Mouse (Mus musculus) stomach, embryonic 16.5 days (tissue): Measurements from ENCODE around the gene Clic5. TPM values are rescaled to one million over a fixed set of nuclear protein-coding genes. Genes with fewer than 3 reads are reported as not detected.

Experiments
- ATAC-seq: fragments of 200-750 bp; cut with Nextera tagmentation; 2 replicates; pipeline ENCODE4 v1.8.0; 2017; ENCODE audit warnings: moderate number of reproducible peaks, moderate TSS enrichment; ENCODE audit not compliant: insufficient read depth, low FRiP score
- H3K27ac ChIP-seq: fragments of 300-500 bp; sonication (generic); 2 replicates; pipeline ENCODE4 v1.5.1; 2014; ENCODE audit warnings: low read length
- H3K27me3 ChIP-seq: fragments of 300-500 bp; sonication (generic); 2 replicates; pipeline ENCODE4 v1.6.1; 2014; ENCODE audit warnings: low read length, control low read depth, mixed read lengths; ENCODE audit not compliant: control insufficient read depth, insufficient read depth
- H3K36me3 ChIP-seq: fragments of 300-500 bp; sonication (generic); 2 replicates; pipeline ENCODE4 v1.6.1; 2014; ENCODE audit warnings: low read length; ENCODE audit not compliant: control insufficient read depth, insufficient read depth
- H3K4me1 ChIP-seq: fragments of 300-500 bp; sonication (generic); 2 replicates; pipeline ENCODE4 v1.6.1; 2014; ENCODE audit warnings: low read length, control low read depth, mixed read lengths; ENCODE audit not compliant: control insufficient read depth, insufficient read depth
- H3K4me2 ChIP-seq: fragments of 300-500 bp; sonication (generic); 2 replicates; pipeline ENCODE4 v1.6.1; 2014; ENCODE audit warnings: low read depth, low read length, mixed read lengths
- H3K4me3 ChIP-seq: fragments of 300-500 bp; sonication (generic); replicated peaks from 2 replicates; pipeline ENCODE4 v1.5.1; 2014; ENCODE audit warnings: mild to moderate bottlenecking, low read length
- H3K9ac ChIP-seq: fragments of 300-500 bp; sonication (generic); 2 replicates; pipeline ENCODE4 v1.6.1; 2014; ENCODE audit warnings: low read length
- H3K9me3 ChIP-seq: fragments of 300-500 bp; sonication (generic); replicated peaks from 2 replicates; pipeline ENCODE4 v1.6.1; 2016; ENCODE audit warnings: low read length, control low read depth; ENCODE audit not compliant: control insufficient read depth
- WGBS: fragments of 180-500 bp; shearing (Covaris S2); extraction: QIAGEN DNeasy Blood & Tissue Kit; methylation state at CpG from one replicate; pipeline ENCODE4 v1.1.7; 2014; 5-methylcytosine and 5-hydroxymethylcytosine counted together
- polyA plus RNA-seq: library from polyadenylated mRNA; unstranded; fragments of >200 nt; fragmentation: Nextera tagmentation; extraction: Ambion mirVana; gene quantifications from 2 replicates; pipeline ENCODE4 v1.2.1, GENCODE M21; 2015

Clic5 gene
- 7.3 and 9.1 TPM in 2 replicates for polyA plus RNA-seq

DNA sequence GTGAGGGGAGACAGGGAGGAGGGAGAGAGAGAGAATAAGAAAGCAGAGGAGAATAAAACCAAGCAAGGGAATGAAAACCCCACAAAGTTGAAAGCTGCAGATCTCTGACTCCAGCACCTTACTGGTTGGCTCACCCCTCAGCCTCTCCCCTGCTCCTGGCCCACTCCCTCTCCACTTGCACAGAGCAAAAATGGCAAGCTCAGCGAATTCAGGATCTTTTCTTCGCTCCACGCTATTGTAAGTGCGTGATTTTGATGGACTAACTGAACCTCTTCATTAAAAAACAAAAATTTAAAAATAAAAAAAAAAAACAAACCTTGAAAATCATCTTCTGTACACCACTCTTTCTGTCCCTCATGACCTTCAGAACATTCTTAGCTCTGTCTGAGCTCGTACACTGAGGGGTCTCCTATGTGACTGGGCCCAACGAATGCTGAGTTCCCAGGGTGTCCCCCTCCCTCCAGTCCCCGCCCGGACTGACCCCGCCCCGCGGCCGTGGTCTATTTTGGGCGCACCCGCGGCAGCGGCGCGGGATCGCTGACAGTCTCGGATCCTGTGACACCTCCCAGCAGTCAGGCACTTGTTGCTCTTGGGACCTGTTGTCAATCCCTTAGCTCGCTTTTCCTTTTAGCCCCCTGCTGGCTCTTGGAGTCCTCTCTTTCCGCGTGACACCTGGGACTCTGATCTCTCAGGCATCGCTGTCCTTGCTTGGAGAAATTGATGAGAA, at the start of gene Clic5:
Gene Clic5, plus strand, starts transcription at position 543 of the 727 bp plus-strand sequence.
- Histone ChIP-seq H3K9me3 (no peaks in the 10 kb centered on the region), H3K27ac (no peak within 1 kb of the TSS; the same call in 1 of the 2 replicates), H3K27me3 (peaks cover 7% of the 10 kb centered on the region; the same call in 1 of the 2 replicates), H3K9ac (peak within 1 kb of the TSS; percentile 73), H3K4me3 (peak within 1 kb of the TSS; percentile 52), H3K36me3 (no peaks in the 10 kb centered on the region), H3K4me1 (peaks cover 4% of the 10 kb centered on the region; the same call in 1 of the 2 replicates), H3K4me2 (peak within 1 kb of the TSS; percentile 92)
- peak; percentile 63; the same call in 1 of the 2 replicates for ATAC-seq
- 6% methylated on average over 24 of the region's 24 CpGs for WGBS

DNA sequence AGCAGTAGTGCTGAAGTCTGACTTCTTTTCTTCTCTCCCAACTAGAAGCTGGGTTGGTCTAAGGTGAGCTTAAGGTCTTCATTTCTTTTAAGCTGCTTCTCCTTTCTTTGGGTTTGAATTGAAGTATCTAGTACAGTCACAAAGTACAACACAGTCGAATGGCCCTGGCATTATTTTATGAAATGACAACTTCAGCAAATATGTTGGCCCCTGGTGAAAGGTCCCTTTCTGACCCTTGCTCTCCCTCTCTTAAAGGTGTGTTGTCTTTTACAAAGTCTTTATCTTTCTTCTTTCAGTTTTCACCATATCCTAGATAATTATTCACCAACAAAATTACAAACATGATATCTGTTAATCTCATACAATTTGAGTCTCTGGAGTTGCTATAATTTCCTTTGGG, 42.6 kb upstream of the Clic5 start:
- H3K27me3 ChIP-seq, result no peaks in the 10 kb centered on the region
- H3K9ac ChIP-seq, result no peak overlapping the region
- ATAC-seq, result no peak
- no peaks in the 10 kb centered on the region for H3K36me3 ChIP-seq
- no peaks in the 10 kb centered on the region for H3K9me3 ChIP-seq
- no peaks in the 10 kb centered on the region for H3K4me1 ChIP-seq
- 55% methylated on average over 1 of the region's 1 CpGs for WGBS
- no peak overlapping the region for H3K4me3 ChIP-seq
- no peak overlapping the region for H3K4me2 ChIP-seq
- no peak overlapping the region for H3K27ac ChIP-seq

DNA sequence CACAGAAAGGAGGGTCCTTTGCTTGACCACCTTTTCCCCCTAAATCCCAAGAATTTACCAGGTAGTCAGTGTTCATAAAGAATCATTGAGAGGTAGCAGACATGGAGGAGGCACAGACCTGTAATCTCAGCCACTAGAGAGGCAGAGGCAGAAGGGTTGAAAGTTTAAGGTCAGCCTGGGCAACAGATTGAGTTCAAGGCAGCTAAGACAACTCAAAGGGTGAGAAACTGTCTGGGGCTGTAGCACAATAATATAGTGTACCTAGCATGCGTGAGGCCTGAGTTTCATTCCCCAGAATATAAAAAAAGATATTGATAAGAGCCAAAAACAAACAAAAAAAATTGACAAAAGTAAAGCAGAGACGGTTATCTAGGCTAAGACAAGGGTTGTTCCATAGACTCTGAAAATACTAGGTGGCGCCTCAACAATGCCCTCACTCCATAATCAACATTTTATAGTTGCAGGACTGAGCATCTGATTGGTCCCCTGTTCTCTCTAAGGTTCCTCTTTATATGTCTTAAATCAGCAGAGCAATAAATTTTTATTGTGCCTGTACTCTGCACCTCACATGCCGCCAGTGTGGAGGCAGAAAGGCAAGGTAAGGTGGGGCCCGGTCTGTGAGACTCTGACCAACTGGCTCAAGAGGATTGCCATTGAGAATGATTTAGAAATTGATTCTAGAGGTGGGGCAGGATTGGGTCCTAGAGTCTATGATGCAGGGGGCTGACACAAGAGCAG, 40.1 kb upstream of the Clic5 start:
- H3K9me3 ChIP-seq, result no peaks in the 10 kb centered on the region
- H3K4me3 ChIP-seq, result no peak overlapping the region
- H3K4me2 ChIP-seq, result no peak overlapping the region
- peak; percentile 34; the same call in 1 of the 2 replicates for ATAC-seq
- no peak overlapping the region for H3K27ac ChIP-seq
- no peaks in the 10 kb centered on the region for H3K36me3 ChIP-seq
- no peak overlapping the region for H3K9ac ChIP-seq
- no peaks in the 10 kb centered on the region for H3K27me3 ChIP-seq
- no peaks in the 10 kb centered on the region for H3K4me1 ChIP-seq
- 79% methylated on average over 5 of the region's 5 CpGs for WGBS

DNA sequence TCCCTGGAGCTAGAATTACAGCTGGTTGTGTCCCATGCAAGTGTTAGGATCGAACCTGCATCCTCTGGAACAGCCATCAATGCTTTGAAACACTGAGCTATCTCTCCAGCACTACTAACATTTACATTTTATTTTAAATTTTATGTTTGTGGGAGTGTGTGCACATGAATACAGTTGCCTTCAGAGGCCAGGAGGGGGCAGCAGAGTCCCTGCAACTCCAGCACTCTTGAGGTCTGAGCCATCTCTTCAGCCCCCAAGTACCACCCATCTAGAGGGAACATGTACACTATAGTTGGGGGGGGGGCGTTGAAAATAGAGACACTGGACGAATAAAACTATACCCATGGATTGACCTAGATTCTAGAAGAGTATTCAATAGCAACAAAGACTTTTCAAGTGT, 37.3 kb upstream of the Clic5 start:
- Histone ChIP-seq H3K4me3 (no peak overlapping the region), H3K4me2 (no peak overlapping the region), H3K9ac (no peak overlapping the region), H3K27ac (no peak overlapping the region), H3K9me3 (no peaks in the 10 kb centered on the region), H3K36me3 (no peaks in the 10 kb centered on the region), H3K27me3 (no peaks in the 10 kb centered on the region), H3K4me1 (no peaks in the 10 kb centered on the region)
- no peak for ATAC-seq
- WGBS, result 69% methylated on average over 3 of the region's 3 CpGs

DNA sequence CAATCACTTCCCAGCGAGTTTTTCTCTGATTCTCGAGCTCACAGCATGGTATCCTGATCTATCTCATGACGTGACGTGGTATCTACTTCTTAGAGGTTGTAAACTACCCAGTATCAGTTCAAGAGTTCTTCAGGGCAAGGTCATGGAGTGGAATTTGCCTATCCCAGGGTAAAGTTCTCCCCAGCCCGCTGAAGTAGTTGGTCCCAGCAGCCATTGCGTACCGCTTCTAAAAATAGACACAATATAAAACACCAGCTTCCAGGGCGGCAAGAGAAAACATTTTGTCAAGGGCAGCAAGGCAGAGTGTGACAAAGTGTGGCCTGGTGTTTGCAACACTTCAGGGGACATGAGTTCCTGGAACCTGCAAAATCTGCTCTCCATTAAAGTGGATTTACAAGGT, 36.5 kb upstream of the Clic5 start:
- Histone ChIP-seq H3K9me3 (no peaks in the 10 kb centered on the region), H3K27ac (no peak overlapping the region), H3K9ac (no peak overlapping the region), H3K4me1 (no peaks in the 10 kb centered on the region), H3K4me2 (no peak overlapping the region), H3K4me3 (no peak overlapping the region), H3K27me3 (no peaks in the 10 kb centered on the region), H3K36me3 (no peaks in the 10 kb centered on the region)
- 66% methylated on average over 8 of the region's 8 CpGs for WGBS
- no peak; the same call in 1 of the 2 replicates for ATAC-seq

DNA sequence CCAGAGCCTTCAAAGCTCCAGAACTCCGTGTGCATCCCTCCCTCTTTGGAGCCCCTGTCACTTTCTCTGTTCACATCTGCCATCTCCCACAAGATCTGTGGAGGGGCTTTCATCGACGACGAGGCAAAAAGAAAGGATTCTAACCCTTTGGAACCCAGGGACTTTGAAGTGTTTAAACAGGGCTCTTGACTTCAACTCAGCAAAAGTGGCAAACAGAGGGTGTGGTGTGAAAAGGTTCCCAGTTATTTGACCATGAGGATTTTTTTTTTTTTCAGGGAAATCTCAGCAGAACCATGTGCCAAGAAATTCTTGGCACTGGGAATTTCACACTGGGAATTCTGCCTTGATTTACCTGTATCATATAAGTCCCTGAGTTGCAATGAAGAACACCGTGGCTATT, 34.5 kb upstream of the Clic5 start:
- WGBS, result 36% methylated on average over 5 of the region's 5 CpGs
- H3K36me3 ChIP-seq, result no peaks in the 10 kb centered on the region
- no peak for ATAC-seq

DNA sequence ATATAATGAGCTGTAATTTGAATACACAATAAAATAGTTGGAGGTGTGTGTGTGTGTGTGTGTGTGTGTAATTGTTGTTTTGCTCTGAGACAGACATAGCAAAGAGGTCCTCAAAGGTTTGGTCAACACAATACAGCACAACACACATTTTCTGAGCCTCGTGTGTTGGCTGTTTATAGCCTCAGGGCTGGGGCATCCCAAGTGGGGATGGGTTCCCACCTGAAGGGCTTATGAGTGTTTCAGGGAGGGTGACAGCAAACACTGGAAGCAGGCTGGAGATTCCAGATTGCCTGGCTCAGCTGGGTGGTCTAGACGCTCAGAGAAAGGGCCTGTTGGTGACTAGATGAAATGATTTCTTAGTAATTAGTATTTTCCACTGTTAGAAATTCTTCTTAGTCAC, 33.2 kb upstream of the Clic5 start:
- ATAC-seq, result no peak
- H3K9me3 ChIP-seq, result no peaks in the 10 kb centered on the region
- WGBS, result 60% methylated on average over 2 of the region's 2 CpGs

More for the DNA sequence above, 34.5 kb upstream of the Clic5 start:
- no peaks in the 10 kb centered on the region for H3K27me3 ChIP-seq
- H3K4me1 ChIP-seq, result no peaks in the 10 kb centered on the region
- no peak overlapping the region for H3K27ac ChIP-seq
- H3K4me2 ChIP-seq, result no peak overlapping the region
- H3K4me3 ChIP-seq, result no peak overlapping the region
- H3K9ac ChIP-seq, result no peak overlapping the region
- no peaks in the 10 kb centered on the region for H3K9me3 ChIP-seq

DNA sequence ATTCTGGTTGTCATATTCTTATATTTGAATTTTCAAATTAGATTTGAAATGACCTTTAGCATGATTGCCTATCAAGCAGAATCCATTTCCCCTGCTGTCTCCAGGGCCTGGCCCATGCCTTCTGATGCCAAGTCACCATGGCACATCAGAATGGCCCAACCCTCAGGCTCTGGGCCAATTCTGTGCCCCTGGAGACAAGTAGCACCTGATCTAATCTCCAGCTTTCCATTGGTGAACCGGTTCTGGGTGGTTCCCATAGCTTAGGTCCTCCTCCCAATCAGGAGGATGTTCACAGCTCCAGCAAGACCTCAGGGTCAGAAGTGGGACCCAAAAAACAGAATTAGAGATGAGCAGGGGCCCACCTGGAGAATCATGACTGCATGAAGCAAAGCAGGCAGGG, 30.2 kb upstream of the Clic5 start:
- 67% methylated on average over 1 of the region's 1 CpGs for WGBS
- no peaks in the 10 kb centered on the region for H3K27me3 ChIP-seq
- no peaks in the 10 kb centered on the region for H3K4me1 ChIP-seq
- H3K4me3 ChIP-seq, result no peak overlapping the region
- no peak overlapping the region for H3K4me2 ChIP-seq
- no peak overlapping the region for H3K27ac ChIP-seq
- no peak for ATAC-seq
- H3K9me3 ChIP-seq, result no peaks in the 10 kb centered on the region
- H3K36me3 ChIP-seq, result no peaks in the 10 kb centered on the region
- no peak overlapping the region for H3K9ac ChIP-seq

More for the DNA sequence above, 33.2 kb upstream of the Clic5 start:
- Histone ChIP-seq H3K36me3 (no peaks in the 10 kb centered on the region), H3K27me3 (no peaks in the 10 kb centered on the region), H3K4me3 (no peak overlapping the region), H3K9ac (no peak overlapping the region), H3K4me1 (no peaks in the 10 kb centered on the region), H3K4me2 (no peak overlapping the region), H3K27ac (no peak overlapping the region)

DNA sequence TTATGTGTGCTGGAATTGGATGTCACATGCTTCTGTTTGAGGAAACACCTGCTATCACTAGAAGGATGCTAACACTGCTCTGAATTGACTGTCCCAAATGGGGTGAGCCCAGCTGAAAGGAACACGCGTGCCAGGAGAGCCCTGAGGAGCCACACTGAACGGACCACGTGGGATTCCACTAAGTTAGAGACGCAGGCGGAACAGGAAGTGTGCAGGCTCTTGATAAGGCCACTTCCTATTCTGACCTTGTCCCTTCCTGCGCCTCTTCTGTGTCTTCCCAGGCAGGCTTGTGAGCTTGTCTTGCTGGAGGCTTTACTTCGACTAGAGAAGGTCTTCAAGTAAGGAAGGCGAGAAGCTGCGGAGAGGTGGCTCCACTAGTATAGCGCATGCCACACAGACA, 27.9 kb upstream of the Clic5 start:
- no peak overlapping the region for H3K4me2 ChIP-seq
- no peak for ATAC-seq
- no peak overlapping the region for H3K4me3 ChIP-seq
- no peak overlapping the region for H3K9ac ChIP-seq
- 87% methylated on average over 11 of the region's 11 CpGs for WGBS
- H3K27ac ChIP-seq, result no peak overlapping the region
- H3K36me3 ChIP-seq, result no peaks in the 10 kb centered on the region
- no peaks in the 10 kb centered on the region for H3K9me3 ChIP-seq
- no peaks in the 10 kb centered on the region for H3K4me1 ChIP-seq
- no peaks in the 10 kb centered on the region for H3K27me3 ChIP-seq
